Mouse (Mus musculus): ENCODE results near the gene Bst1. TPM values are rescaled to one million over a fixed set of nuclear protein-coding genes. Genes with fewer than 3 reads are reported as not detected.

The Bst1 gene
- total RNA-seq, 1 experiment from 2014 or later, result not detected

Other genes starting within 250 kb of the Bst1 start
- 2.7 and 3.8 TPM in 2 replicates for gene Cc2d2a, start 156.5 kb upstream of the Bst1 start, total RNA-seq (2017)
- gene Fbxl5, start 2.8 kb downstream of the Bst1 start, total RNA-seq (2017), result 50.0 and 55.5 TPM in 2 replicates
- 1.1 and 2.2 TPM in 2 replicates for gene Cd38, start 49.7 kb downstream of the Bst1 start, total RNA-seq (2017)
- gene Gm7879, start 94.3 kb downstream of the Bst1 start, total RNA-seq (2017), result 9.3 and 12.3 TPM in 2 replicates
- not detected in 2 replicates for gene Fgfbp1, start 162.9 kb downstream of the Bst1 start, total RNA-seq (2017)

Data from common myeloid progenitor, adult 5-6 weeks (primary cell).